Mouse (Mus musculus) C2C12 (cell line): ENCODE measurements around the gene Gfra1. TPM values are rescaled to one million over a fixed set of nuclear protein-coding genes. Genes with fewer than 3 reads are reported as not detected.

Source experiments
- H3K27me3 ChIP-seq: one replicate; pipeline ENCODE4 v1.6.1; 2011; ENCODE audit not compliant: control insufficient read depth, insufficient read depth, insufficient read length
- H3K36me3 ChIP-seq: one replicate; pipeline ENCODE4 v1.6.1; 2011; ENCODE audit not compliant: control insufficient read depth, insufficient read depth
- H3K4me3 ChIP-seq: one replicate; pipeline ENCODE4 v1.5.1; 2011; ENCODE audit warnings: mild to moderate bottlenecking, control low read depth; ENCODE audit not compliant: poor library complexity, insufficient read depth, severe bottlenecking
- H3K79me2 ChIP-seq: one replicate; pipeline ENCODE4 v1.6.1; 2011; ENCODE audit not compliant: control insufficient read depth, insufficient read depth
- H3K79me3 ChIP-seq: one replicate; pipeline ENCODE4 v1.6.1; 2011; ENCODE audit warnings: low read depth, control low read depth
- H3ac ChIP-seq: one replicate; pipeline ENCODE3; 2011; ENCODE audit warnings: low read depth; ENCODE audit not compliant: control insufficient read depth, insufficient read length
- CEBPB ChIP-seq: IDR thresholded peaks from one replicate; pipeline ENCODE4 v1.6.1; 2011; ENCODE audit warnings: low read depth, mild to moderate bottlenecking, control low read depth, moderate library complexity
- CTCF ChIP-seq: IDR thresholded peaks from one replicate; pipeline ENCODE4 v1.5.1; 2011; ENCODE audit not compliant: control insufficient read depth, insufficient read depth, insufficient read length
- FOSL1 ChIP-seq: IDR thresholded peaks from one replicate; pipeline ENCODE4 v1.8.0; 2011; ENCODE audit warnings: mild to moderate bottlenecking, low read length; ENCODE audit not compliant: poor library complexity, insufficient read depth, severe bottlenecking
- MAX ChIP-seq: IDR thresholded peaks from one replicate; pipeline ENCODE4 v1.6.1; 2011; ENCODE audit warnings: mild to moderate bottlenecking, control low read depth
- MYOD1 ChIP-seq: IDR thresholded peaks from one replicate; pipeline ENCODE4 v1.6.1; 2011; ENCODE audit warnings: low read depth; ENCODE audit not compliant: control insufficient read depth, insufficient read length
- MYOG ChIP-seq: IDR thresholded peaks from one replicate; pipeline ENCODE4 v1.6.1; 2011; ENCODE audit not compliant: control insufficient read depth, insufficient read length; ENCODE audit errors: extremely low read depth
- USF1 ChIP-seq: IDR thresholded peaks from one replicate; pipeline ENCODE4 v1.6.1; 2011; ENCODE audit warnings: low read depth, mild to moderate bottlenecking, control low read depth, moderate library complexity
- polyA plus RNA-seq: library from polyadenylated mRNA; unstranded; fragments of >200 nt; fragmentation: generic; extraction: Trizol; gene quantifications from one replicate; pipeline ENCODE4 v1.2.1, GENCODE M21; 2012; ENCODE audit warnings: missing spikeins

Gfra1 gene
- polyA plus RNA-seq, 1 experiment, result 16.8 TPM

DNA sequence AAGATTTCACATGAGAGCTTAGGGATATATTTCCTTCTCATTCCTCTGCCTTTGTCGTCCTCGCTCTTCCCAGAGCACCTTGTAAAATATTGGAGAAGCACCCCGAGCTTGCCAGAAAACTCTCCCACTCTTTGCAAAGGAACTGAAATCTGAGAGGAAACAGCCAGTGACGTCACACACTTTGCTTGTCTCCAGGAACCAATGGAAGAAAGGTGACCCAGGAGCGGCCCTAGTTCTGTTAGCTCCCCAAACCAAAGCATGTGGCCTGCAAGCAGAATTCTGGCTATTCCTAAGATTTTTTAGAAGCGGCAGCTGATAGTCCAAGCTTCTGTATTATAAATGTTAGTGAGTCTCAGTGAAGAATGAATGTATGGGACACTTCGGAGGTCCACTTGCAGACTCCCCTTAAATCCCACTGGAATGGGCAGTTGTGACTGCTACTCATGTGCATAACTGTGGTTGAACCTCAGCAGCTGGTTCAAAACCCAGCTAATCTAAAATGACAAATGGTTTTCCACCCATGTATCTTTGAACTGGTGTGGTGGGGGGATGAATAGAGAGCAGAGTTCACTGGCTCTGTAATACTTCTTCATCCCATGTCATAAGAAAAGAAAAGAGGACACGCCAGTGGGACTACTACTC lies 3.4 kb downstream of the Gfra1 start:
- Histone ChIP-seq H3K79me2 (no peaks in the 10 kb centered on the region), H3K79me3 (no peaks in the 10 kb centered on the region), H3K27me3 (no peaks in the 10 kb centered on the region), H3K36me3 (no peaks in the 10 kb centered on the region), H3ac (no peak overlapping the region), H3K4me3 (no peak overlapping the region)
- peak; percentile 66 for TF ChIP-seq MYOD1
- no peak for TF ChIP-seq CEBPB
- no peak for TF ChIP-seq MAX
- no peak for TF ChIP-seq FOSL1

GRCm38 (mm10) chr19:58451323-58451722 lies 4.4 kb downstream of the Gfra1 start:
- no peaks in the 10 kb centered on the region for H3K27me3 ChIP-seq
- no peaks in the 10 kb centered on the region for H3K79me2 ChIP-seq
- no peak overlapping the region for H3ac ChIP-seq
- no peaks in the 10 kb centered on the region for H3K79me3 ChIP-seq
- TF ChIP-seq MYOD1 (peak; percentile 87), MYOG (no peak), FOSL1 (peak; percentile 3), CEBPB (no peak)
- no peak overlapping the region for H3K4me3 ChIP-seq
- H3K36me3 ChIP-seq, result no peaks in the 10 kb centered on the region

- Histone ChIP-seq H3K79me3 (no peaks in the 10 kb centered on the region), H3K79me2 (no peaks in the 10 kb centered on the region), H3ac (no peak overlapping the region), H3K27me3 (no peaks in the 10 kb centered on the region), H3K36me3 (no peaks in the 10 kb centered on the region), H3K4me3 (no peak overlapping the region)
- TF ChIP-seq MYOD1 (peak; percentile 66), CTCF (no peak)
Observed at GRCm38 (mm10) chr19:58450716-58451115, 5.0 kb downstream of the Gfra1 start.

DNA sequence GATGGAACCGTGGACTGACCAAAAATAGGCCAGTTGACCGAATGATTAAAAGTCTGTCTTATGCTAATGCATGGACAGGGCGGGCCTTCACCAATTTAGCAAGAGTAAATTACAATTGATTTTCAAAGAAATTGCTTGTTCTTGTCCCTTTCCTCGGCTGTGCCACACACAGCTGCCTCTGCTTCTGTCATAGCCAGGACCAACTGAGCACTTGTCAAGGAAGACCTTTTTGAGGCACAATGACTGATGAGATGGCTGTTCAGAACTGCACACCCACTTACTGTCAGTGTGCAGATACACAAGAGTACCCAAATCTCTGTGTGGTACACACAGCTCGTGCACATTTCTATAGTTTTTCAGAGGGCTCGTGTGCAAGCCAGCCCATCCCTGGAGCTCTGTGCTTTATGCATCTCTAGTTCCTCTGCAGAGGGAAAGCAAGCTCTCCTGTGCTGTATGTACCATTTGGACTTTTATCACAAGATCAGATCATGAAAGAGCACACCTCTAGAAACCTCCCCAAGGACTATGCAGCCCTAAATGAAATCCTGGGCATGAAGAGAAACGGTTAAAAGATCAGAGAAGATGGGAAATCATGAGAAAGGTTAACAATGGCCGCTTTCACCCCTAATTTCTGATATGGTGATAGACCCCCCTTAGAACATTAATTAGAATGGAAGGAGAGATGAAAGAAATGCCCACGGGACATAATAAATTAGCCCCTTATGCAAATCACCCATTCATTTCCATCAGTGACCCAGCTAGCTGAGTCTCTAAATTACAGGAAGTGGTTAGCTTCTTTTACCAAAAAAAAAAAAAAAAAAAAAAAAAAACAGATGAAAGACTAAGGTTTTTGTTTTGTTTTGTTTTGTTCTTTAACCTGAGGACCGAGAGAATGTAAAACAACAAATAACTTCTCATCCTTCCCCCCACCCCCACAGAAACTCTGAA lies 12.7 kb downstream of the Gfra1 start:
- no peaks in the 10 kb centered on the region for H3K36me3 ChIP-seq
- H3K79me3 ChIP-seq, result no peaks in the 10 kb centered on the region
- no peaks in the 10 kb centered on the region for H3K27me3 ChIP-seq
- H3K4me3 ChIP-seq, result no peak overlapping the region
- H3K79me2 ChIP-seq, result no peaks in the 10 kb centered on the region
- TF ChIP-seq CEBPB, result no peak
- TF ChIP-seq USF1, result no peak
- no peak for TF ChIP-seq MYOG
- no peak for TF ChIP-seq MAX
- no peak for TF ChIP-seq FOSL1
- no peak for TF ChIP-seq CTCF
- TF ChIP-seq MYOD1, result no peak
- no peak overlapping the region for H3ac ChIP-seq

- no peak for TF ChIP-seq MYOD1
- TF ChIP-seq CTCF, result no peak
- no peak for TF ChIP-seq CEBPB
- TF ChIP-seq MAX, result no peak
- no peak for TF ChIP-seq FOSL1
- no peak for TF ChIP-seq USF1
- no peak for TF ChIP-seq MYOG
- Histone ChIP-seq H3K79me2 (no peaks in the 10 kb centered on the region), H3K27me3 (no peaks in the 10 kb centered on the region), H3K79me3 (no peaks in the 10 kb centered on the region), H3ac (no peak overlapping the region), H3K4me3 (no peak overlapping the region), H3K36me3 (no peaks in the 10 kb centered on the region)
Observed at GRCm38 (mm10) chr19:58441785-58442184, 13.9 kb downstream of the Gfra1 start.

GRCm38 (mm10) chr19:58441246-58441645 lies 14.5 kb downstream of the Gfra1 start:
- Histone ChIP-seq H3K79me2 (no peaks in the 10 kb centered on the region), H3K4me3 (no peak overlapping the region), H3K36me3 (no peaks in the 10 kb centered on the region), H3K27me3 (no peaks in the 10 kb centered on the region), H3ac (no peak overlapping the region), H3K79me3 (no peaks in the 10 kb centered on the region)
- TF ChIP-seq MAX (no peak), CTCF (no peak), MYOD1 (no peak), MYOG (no peak), USF1 (no peak), FOSL1 (no peak), CEBPB (no peak)
